Mouse (Mus musculus) cortical plate, adult 2 months (tissue): ENCODE measurements at regions not wholly inside any gene's neighbourhood (a gene's known extent, or its start where the extent isn't known, plus 50 kb on each side); places are given as distances from the start of the nearest gene placed in this dataset.

Experiments used
- CTCF ChIP-seq: fragments of 200-500 bp; IDR thresholded peaks from 2 replicates; pipeline ENCODE4 v1.5.1; 2011; ENCODE audit warnings: mild to moderate bottlenecking, control low read depth, low read length; ENCODE audit not compliant: insufficient read depth; ENCODE audit errors: extremely low read depth
- POLR2A ChIP-seq: fragments of 200-500 bp; IDR thresholded peaks from 2 replicates; pipeline ENCODE4 v1.6.1; 2011; ENCODE audit warnings: mild to moderate bottlenecking, low read length, control low read depth; ENCODE audit not compliant: insufficient read depth; ENCODE audit errors: extremely low read depth

DNA sequence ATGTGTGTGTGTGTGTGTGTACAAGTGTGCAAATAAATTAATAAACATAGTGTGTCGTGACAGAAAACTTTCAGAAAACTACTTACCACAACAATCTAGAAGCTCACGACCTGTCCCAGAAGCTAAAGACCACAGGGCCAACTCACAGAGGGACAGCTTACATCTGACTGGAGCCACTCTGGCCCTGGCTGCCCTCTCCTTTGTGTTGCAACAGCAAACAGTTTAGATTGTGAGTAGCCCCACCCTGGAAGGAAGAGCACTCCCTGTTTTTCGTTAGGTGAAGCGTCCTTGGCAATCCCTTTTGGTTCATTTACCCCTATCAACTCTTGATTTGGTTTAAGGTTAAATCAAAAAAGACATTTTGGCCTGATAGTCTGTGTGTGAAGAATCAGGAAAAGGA lies 63.2 kb downstream of the Cpn2 start:
- TF ChIP-seq CTCF (no peak), POLR2A (no peak)
